9 mouse cellular contexts compared by ENCODE assay signal in genomic region chr19:29824034-29824700, GRCm38 (mm10). TPM values are rescaled to one million over a fixed set of nuclear protein-coding genes. Genes with fewer than 3 reads are reported as not detected.
DNase-seq lines count a peak whose midpoint lies in the region; ATAC-seq and TF ChIP-seq lines count a peak whose summit lies in the region.
"Had no signal": no experiment of that assay in that cellular context is flagged by ENCODE, and none has a peak within 500 bp of the region (broad histone marks: within the 10 kb centered on the region; RNA-seq: fewer than 3 reads in every experiment).

No protein-coding gene starts in this region.

- H3K4me3 ChIP-seq in ES-Bruce4 (ENCODE audit: low read depth, low read length): no peak overlapping the region
- no peak overlapping the region for H3K4me3 ChIP-seq in limb, embryonic 11.5 days (ENCODE audit: low read depth, low read length)
- H3K4me3 ChIP-seq: megakaryocyte, embryonic 14.5 days had no signal

- 49% methylated on average over 6 of the region's 6 CpGs for WGBS in limb, embryonic 11.5 days

- H3K4me2 ChIP-seq in limb, embryonic 11.5 days (ENCODE audit: low read depth, severe bottlenecking): no peak overlapping the region

- TF ChIP-seq CTCF in ES-Bruce4 (IDR thresholded peaks at IDR 0.05; ENCODE audit: low read depth, low read length): peak; percentile 79

- no peak for ATAC-seq in limb, embryonic 11.5 days (ENCODE audit: insufficient number of reproducible peaks, low FRiP score, low TSS enrichment, low read depth)

- H3K27me3 ChIP-seq in ES-Bruce4 (ENCODE audit: control insufficient read depth, insufficient read depth, low read length, poor library complexity, severe bottlenecking): no peaks in the 10 kb centered on the region
- no peaks in the 10 kb centered on the region for H3K27me3 ChIP-seq in limb, embryonic 11.5 days (ENCODE audit: control insufficient read depth, insufficient read depth, low read length)

- no peak overlapping the region for H3K9ac ChIP-seq in ES-Bruce4 (ENCODE audit: low read depth, poor library complexity, severe bottlenecking)
- no peak overlapping the region for H3K9ac ChIP-seq in limb, embryonic 11.5 days (ENCODE audit: low read length)

- H3K9me3 ChIP-seq in ES-Bruce4 (replicated peaks; ENCODE audit: control insufficient read depth, insufficient read depth, low read length, poor library complexity, severe bottlenecking): no peaks in the 10 kb centered on the region
- H3K9me3 ChIP-seq in limb, embryonic 11.5 days (ENCODE audit: control insufficient read depth, low read length): no peaks in the 10 kb centered on the region
- H3K9me3 ChIP-seq: megakaryocyte, embryonic 14.5 days had no signal

- DNase-seq in left cerebral cortex, adult 18-20 months (ENCODE audit: low spot score in 2 of 2): peak; percentile 12 to 25
- DNase-seq in left cerebral cortex, adult 8-10 months (ENCODE audit: low spot score in 2 of 2): no peak
- peak; percentile 74 for DNase-seq in adrenal gland, postnatal 10 days
- peak; percentile 66 for DNase-seq in gastrocnemius, postnatal 10 days
- peak; percentile 58 for DNase-seq in limb, embryonic 11.5 days (ENCODE audit: low spot score)
- DNase-seq in spleen, postnatal 14 days (ENCODE audit: low spot score in 2 of 2): peak; percentile 11 to 35
- no peak for DNase-seq in frontal cortex, postnatal 25 days (ENCODE audit: low spot score in 2 of 2)

- no peak overlapping the region for H3K27ac ChIP-seq in ES-Bruce4 (ENCODE audit: insufficient read depth, low read length)
- no peak overlapping the region for H3K27ac ChIP-seq in limb, embryonic 11.5 days (replicated peaks; ENCODE audit: low read depth, low read length)

- no peaks in the 10 kb centered on the region for H3K4me1 ChIP-seq in ES-Bruce4 (ENCODE audit: control insufficient read depth, insufficient read depth, low read length)
- H3K4me1 ChIP-seq in limb, embryonic 11.5 days (ENCODE audit: control insufficient read depth, insufficient read depth, low read length): no peaks in the 10 kb centered on the region

- H3K36me3 ChIP-seq in ES-Bruce4 (ENCODE audit: control insufficient read depth, insufficient read depth, low read length, poor library complexity, severe bottlenecking): no peaks in the 10 kb centered on the region
- H3K36me3 ChIP-seq in limb, embryonic 11.5 days (ENCODE audit: control insufficient read depth, insufficient read depth, low read length): no peaks in the 10 kb centered on the region

- TF ChIP-seq EP300 in ES-Bruce4 (IDR thresholded peaks at IDR 0.05; ENCODE audit: insufficient read depth, low read depth, low read length): no peak

- TF ChIP-seq POLR2A in ES-Bruce4 (IDR thresholded peaks at IDR 0.05; ENCODE audit: insufficient read depth, low read length): no peak

RNA-seq across cellular contexts. Expression of gene Ranbp6, which starts 11.4 kb away (rescaled TPM):
- 10 to 100 TPM; 35.9 to 37.0 TPM for total RNA-seq in left cerebral cortex, adult 18-20 months (2021)
- 10 to 100 TPM; 31.4 to 33.1 (median 32.4) TPM for total RNA-seq in left cerebral cortex, adult 8-10 months (2022)
- polyA plus RNA-seq in ES-Bruce4 (2011; ENCODE audit: insufficient read depth, insufficient read length, low read depth, missing spikeins): 7.5 and 9.9 TPM in 2 replicates
- total RNA-seq in adrenal gland, postnatal 10 days (2021): 10 to 100 TPM; 15.1 to 15.4 TPM
- total RNA-seq in gastrocnemius, postnatal 10 days (2021): 1 to 10 TPM; 8.0 to 9.0 TPM
- 27.8 and 32.9 TPM in 2 replicates for polyA plus RNA-seq in limb, embryonic 11.5 days (2014; fragmentation: Nextera tagmentation; extraction: Ambion mirVana)

RNA-seq across cellular contexts. Expression of gene 9930021J03Rik, which starts 18.4 kb away (rescaled TPM):
- 10 to 100 TPM; 40.8 to 42.0 TPM for total RNA-seq in left cerebral cortex, adult 18-20 months (2021)
- total RNA-seq in left cerebral cortex, adult 8-10 months (2022): 10 to 100 TPM; 36.1 to 44.9 (median 40.3) TPM
- 33.7 and 33.8 TPM in 2 replicates for polyA plus RNA-seq in ES-Bruce4 (2011; ENCODE audit: insufficient read depth, insufficient read length, low read depth, missing spikeins)
- total RNA-seq in adrenal gland, postnatal 10 days (2021): 10 to 100 TPM; 16.7 to 18.8 TPM
- 10 to 100 TPM; 12.4 to 16.1 TPM for total RNA-seq in gastrocnemius, postnatal 10 days (2021)
- 7.9 and 8.2 TPM in 2 replicates for polyA plus RNA-seq in limb, embryonic 11.5 days (2014; fragmentation: Nextera tagmentation; extraction: Ambion mirVana)

Comparison
In these comparisons a context has a peak if more than half of its experiments do, and no peak if none do; other contexts are left out.
1. DNase-seq: peak in left cerebral cortex, adult 18-20 months (2 of 2), adrenal gland, postnatal 10 days (single experiment), gastrocnemius, postnatal 10 days (single experiment), limb, embryonic 11.5 days (single experiment) and spleen, postnatal 14 days (2 of 2); none in left cerebral cortex, adult 8-10 months (0 of 2) and frontal cortex, postnatal 25 days (0 of 2).